Mouse (Mus musculus) neural tube, embryonic 14.5 days (tissue): Measurements from ENCODE around the gene Izumo1r. TPM values are rescaled to one million over a fixed set of nuclear protein-coding genes. Genes with fewer than 3 reads are reported as not detected.

Experiments used
- ATAC-seq: fragments of 200-750 bp; cut with Nextera tagmentation; 2 replicates; pipeline ENCODE4 v1.8.0; 2017; ENCODE audit warnings: low read depth, mild to moderate bottlenecking, moderate TSS enrichment, moderate library complexity
- H3K27ac ChIP-seq: fragments of 300-500 bp; sonication (generic); 2 replicates; pipeline ENCODE4 v1.5.1; 2014; ENCODE audit warnings: low read depth, mild to moderate bottlenecking, control low read depth, low read length, moderate library complexity, mixed read lengths
- H3K27me3 ChIP-seq: fragments of 300-500 bp; sonication (generic); 2 replicates; pipeline ENCODE4 v1.6.1; 2014; ENCODE audit warnings: low read length; ENCODE audit not compliant: control insufficient read depth, insufficient read depth
- H3K36me3 ChIP-seq: fragments of 300-500 bp; sonication (generic); 2 replicates; pipeline ENCODE4 v1.6.1; 2014; ENCODE audit warnings: low read length, mixed read lengths; ENCODE audit not compliant: control insufficient read depth, insufficient read depth
- H3K4me1 ChIP-seq: fragments of 300-500 bp; sonication (generic); 2 replicates; pipeline ENCODE4 v1.6.1; 2014; ENCODE audit warnings: low read length; ENCODE audit not compliant: control insufficient read depth, insufficient read depth
- H3K4me2 ChIP-seq: fragments of 300-500 bp; sonication (generic); 2 replicates; pipeline ENCODE4 v1.6.1; 2014; ENCODE audit warnings: mild to moderate bottlenecking, low read depth, low read length, control low read depth
- H3K4me3 ChIP-seq: fragments of 300-500 bp; sonication (generic); 2 replicates; pipeline ENCODE4 v1.5.1; 2014; ENCODE audit warnings: low read depth, low read length, control low read depth, mixed read lengths
- H3K9ac ChIP-seq: fragments of 300-500 bp; sonication (generic); replicated peaks from 2 replicates; pipeline ENCODE4 v1.6.1; 2014; ENCODE audit warnings: low read depth, mild to moderate bottlenecking, control low read depth, low read length, mixed read lengths
- H3K9me3 ChIP-seq: fragments of 300-500 bp; sonication (generic); 2 replicates; pipeline ENCODE4 v1.6.1; 2016; ENCODE audit warnings: low read length; ENCODE audit not compliant: control insufficient read depth
- WGBS: fragments of 180-500 bp; shearing (Covaris S2); extraction: QIAGEN DNeasy Blood & Tissue Kit; methylation state at CpG from one replicate; pipeline ENCODE4 v1.1.7; 2014; 5-methylcytosine and 5-hydroxymethylcytosine counted together
- polyA plus RNA-seq: library from polyadenylated mRNA; unstranded; fragments of >200 nt; fragmentation: Nextera tagmentation; extraction: Ambion mirVana; gene quantifications from 2 replicates; pipeline ENCODE4 v1.2.1, GENCODE M21; 2014

Gene Izumo1r
- polyA plus RNA-seq, 1 experiment from 2014 or later: not detected

- Histone ChIP-seq H3K27me3 (no peaks in the 10 kb centered on the region), H3K9ac (no peak overlapping the region), H3K36me3 (no peaks in the 10 kb centered on the region), H3K4me3 (no peak overlapping the region), H3K4me1 (no peaks in the 10 kb centered on the region), H3K4me2 (no peak overlapping the region), H3K9me3 (no peaks in the 10 kb centered on the region), H3K27ac (no peak overlapping the region)
- WGBS: 46% methylated on average over 7 of the region's 7 CpGs
- no peak for ATAC-seq
Measured at GRCm38 (mm10) chr9:14931943-14932342, 28.2 kb upstream of the Izumo1r start.

DNA sequence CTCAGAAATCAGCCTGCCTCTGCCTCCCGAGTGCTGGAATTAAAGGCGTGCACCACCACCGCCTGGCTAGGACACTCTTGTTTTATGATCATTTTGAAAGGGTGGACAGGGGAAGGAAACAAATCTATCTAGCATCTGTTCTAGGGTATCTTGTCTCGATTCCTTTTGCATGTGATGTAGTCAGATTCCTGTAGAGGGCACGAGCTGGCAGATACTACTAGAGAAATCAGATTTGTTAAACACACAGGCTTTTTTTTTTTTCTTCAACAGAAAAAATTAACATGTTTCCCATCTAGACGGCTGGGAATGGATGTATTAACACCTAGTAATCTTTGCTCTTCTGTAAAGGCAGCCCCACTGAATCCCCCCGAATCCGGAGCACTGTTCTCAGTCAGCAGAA is 27.5 kb upstream of the Izumo1r start:
- Histone ChIP-seq H3K27me3 (no peaks in the 10 kb centered on the region), H3K4me1 (no peaks in the 10 kb centered on the region), H3K9ac (no peak overlapping the region), H3K27ac (no peak overlapping the region), H3K36me3 (no peaks in the 10 kb centered on the region), H3K4me3 (no peak overlapping the region), H3K4me2 (no peak overlapping the region), H3K9me3 (no peaks in the 10 kb centered on the region)
- no peak for ATAC-seq
- WGBS: 87% methylated on average over 8 of the region's 8 CpGs

DNA sequence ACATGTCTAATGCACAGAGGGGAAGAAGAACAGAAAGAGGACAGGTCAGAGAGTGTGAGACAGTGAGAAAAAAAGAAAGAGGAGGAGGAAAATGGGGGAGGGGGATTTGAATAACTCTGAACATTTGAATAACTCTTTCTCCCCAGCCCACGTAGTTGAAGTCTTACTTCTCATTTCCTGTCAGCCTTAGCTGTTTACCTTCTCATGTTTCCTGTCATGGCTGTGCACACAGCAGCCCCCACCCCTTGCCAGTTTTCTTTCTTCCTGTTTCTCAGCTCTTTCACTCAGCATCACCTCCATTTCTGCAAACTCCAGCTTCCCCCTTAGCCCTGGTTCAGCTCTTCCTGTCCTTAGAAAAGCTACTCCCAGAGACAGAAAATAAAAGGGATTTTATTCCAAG is 22.8 kb upstream of the Izumo1r start:
- no peak for ATAC-seq
- WGBS: 44% methylated on average over 1 of the region's 1 CpGs

GRCm38 (mm10) chr9:14923625-14924024 is 19.9 kb upstream of the Izumo1r start:
- H3K4me2 ChIP-seq: no peak overlapping the region
- H3K4me1 ChIP-seq: no peaks in the 10 kb centered on the region
- H3K4me3 ChIP-seq: no peak overlapping the region
- ATAC-seq: no peak
- WGBS: 64% methylated on average over 4 of the region's 4 CpGs
- H3K27me3 ChIP-seq: no peaks in the 10 kb centered on the region
- H3K36me3 ChIP-seq: no peaks in the 10 kb centered on the region
- H3K9me3 ChIP-seq: no peaks in the 10 kb centered on the region
- H3K9ac ChIP-seq: no peak overlapping the region
- H3K27ac ChIP-seq: no peak overlapping the region

More for the DNA sequence above, 22.8 kb upstream of the Izumo1r start:
- Histone ChIP-seq H3K4me2 (no peak overlapping the region), H3K4me3 (no peak overlapping the region), H3K27me3 (no peaks in the 10 kb centered on the region), H3K4me1 (no peaks in the 10 kb centered on the region), H3K9me3 (no peaks in the 10 kb centered on the region), H3K36me3 (no peaks in the 10 kb centered on the region), H3K9ac (no peak overlapping the region), H3K27ac (no peak overlapping the region)

GRCm38 (mm10) chr9:14921971-14922560 is 18.3 kb upstream of the Izumo1r start:
- WGBS: 19% methylated on average over 1 of the region's 1 CpGs
- Histone ChIP-seq H3K9ac (no peak overlapping the region), H3K4me1 (no peaks in the 10 kb centered on the region), H3K9me3 (no peaks in the 10 kb centered on the region), H3K4me2 (no peak overlapping the region), H3K27ac (no peak overlapping the region), H3K27me3 (no peaks in the 10 kb centered on the region), H3K4me3 (no peak overlapping the region), H3K36me3 (no peaks in the 10 kb centered on the region)
- ATAC-seq: no peak

- no peaks in the 10 kb centered on the region for H3K4me1 ChIP-seq
- H3K9me3 ChIP-seq: no peaks in the 10 kb centered on the region
- 71% methylated on average over 4 of the region's 4 CpGs for WGBS
- H3K36me3 ChIP-seq: no peaks in the 10 kb centered on the region
- H3K9ac ChIP-seq: no peak overlapping the region
- ATAC-seq: no peak
- no peak overlapping the region for H3K4me3 ChIP-seq
- H3K27me3 ChIP-seq: no peaks in the 10 kb centered on the region
- H3K4me2 ChIP-seq: no peak overlapping the region
- no peak overlapping the region for H3K27ac ChIP-seq
Measured at GRCm38 (mm10) chr9:14921254-14921653, 17.5 kb upstream of the Izumo1r start.

DNA sequence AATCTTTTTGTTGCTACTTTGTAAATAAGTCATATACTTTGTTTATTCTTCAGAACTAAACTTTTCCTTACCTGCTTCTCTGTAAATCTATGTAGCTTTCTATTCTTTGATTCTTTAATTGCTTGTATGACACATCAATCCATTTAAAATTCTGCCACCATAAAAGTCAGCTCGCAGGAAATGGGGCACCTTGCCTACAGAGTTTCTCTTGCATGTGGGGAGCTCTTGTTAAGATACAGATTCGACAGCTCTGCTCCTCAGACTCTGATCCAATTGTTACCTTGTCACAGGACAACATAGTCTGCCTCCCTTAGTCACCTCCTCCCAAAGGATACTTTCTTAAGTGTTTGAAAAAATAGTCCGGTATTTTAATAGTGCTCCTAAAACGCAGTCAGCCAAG is 16.9 kb upstream of the Izumo1r start:
- WGBS: 84% methylated on average over 4 of the region's 4 CpGs
- Histone ChIP-seq H3K36me3 (no peaks in the 10 kb centered on the region), H3K9ac (no peak overlapping the region), H3K4me2 (no peak overlapping the region), H3K4me1 (no peaks in the 10 kb centered on the region), H3K9me3 (no peaks in the 10 kb centered on the region), H3K4me3 (no peak overlapping the region), H3K27ac (no peak overlapping the region), H3K27me3 (no peaks in the 10 kb centered on the region)
- ATAC-seq: no peak

DNA sequence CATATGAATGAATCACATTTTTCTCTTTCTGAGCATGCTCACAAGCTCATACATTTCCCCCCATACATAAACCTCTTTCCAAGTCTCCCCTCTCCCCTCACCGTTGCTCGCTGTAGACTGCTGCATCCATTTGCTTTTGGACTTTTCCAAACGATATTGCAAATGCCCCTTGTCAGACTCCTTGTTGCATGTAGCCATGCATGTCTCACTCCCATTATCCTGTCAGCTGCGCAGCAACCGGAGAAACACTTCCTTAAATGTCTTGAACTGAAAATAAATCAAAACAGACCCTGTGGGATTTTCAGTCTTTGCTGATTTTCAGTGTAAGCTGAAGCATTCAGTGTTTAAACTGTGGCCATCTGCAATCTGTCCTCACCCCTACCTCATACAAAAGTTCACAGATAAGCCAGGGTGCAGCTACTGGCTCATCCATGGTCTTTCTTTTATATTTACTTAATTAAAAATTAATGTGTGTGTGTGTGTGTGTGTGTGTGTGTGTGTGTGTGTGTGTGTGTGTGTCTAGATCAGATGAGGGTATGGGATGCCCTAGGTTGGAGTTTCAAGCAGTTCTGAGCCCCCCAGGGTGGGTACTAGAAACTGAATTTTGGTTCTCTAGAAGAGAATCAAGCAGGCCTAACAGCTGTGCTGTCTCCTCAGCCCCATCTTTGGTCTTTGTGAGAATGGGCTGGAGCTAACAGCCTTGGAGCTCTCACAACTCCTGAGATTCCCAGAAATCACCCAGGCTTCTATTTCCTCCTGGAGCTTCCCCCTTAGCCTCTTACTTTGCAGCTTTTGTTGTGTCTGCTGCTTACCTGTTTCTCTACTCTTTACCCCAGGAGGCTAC is 15.3 kb upstream of the Izumo1r start:
- no peaks in the 10 kb centered on the region for H3K36me3 ChIP-seq
- 54% methylated on average over 5 of the region's 5 CpGs for WGBS
- no peaks in the 10 kb centered on the region for H3K4me1 ChIP-seq
- peak; percentile 38; the same call in 1 of the 2 replicates for ATAC-seq
- H3K9me3 ChIP-seq: no peaks in the 10 kb centered on the region
- no peak overlapping the region for H3K9ac ChIP-seq
- H3K27ac ChIP-seq: no peak overlapping the region
- no peak overlapping the region for H3K4me2 ChIP-seq
- no peaks in the 10 kb centered on the region for H3K27me3 ChIP-seq
- no peak overlapping the region for H3K4me3 ChIP-seq

GRCm38 (mm10) chr9:14917661-14918060 is 13.9 kb upstream of the Izumo1r start:
- Histone ChIP-seq H3K27me3 (no peaks in the 10 kb centered on the region), H3K4me1 (no peaks in the 10 kb centered on the region), H3K27ac (no peak overlapping the region), H3K9ac (no peak overlapping the region), H3K9me3 (no peaks in the 10 kb centered on the region), H3K4me3 (no peak overlapping the region), H3K4me2 (no peak overlapping the region), H3K36me3 (no peaks in the 10 kb centered on the region)
- WGBS: 94% methylated on average over 2 of the region's 2 CpGs
- 0 out of 2 replicates have a peak, but pooled peaks have one; percentile 46 for ATAC-seq
